Mouse (Mus musculus) neural tube, embryonic 11.5 days (tissue): Measurements from ENCODE around the gene Rnf185. TPM values are rescaled to one million over a fixed set of nuclear protein-coding genes. Genes with fewer than 3 reads are reported as not detected.

ENCODE experiments used
- ATAC-seq: fragments of 200-750 bp; cut with Nextera tagmentation; 2 replicates; pipeline ENCODE4 v1.8.0; 2017; ENCODE audit warnings: moderate number of reproducible peaks, mild to moderate bottlenecking, moderate TSS enrichment, moderate library complexity; ENCODE audit not compliant: insufficient read depth, low FRiP score, low TSS enrichment
- DNase-seq: peaks from one replicate; pipeline ENCODE4 v3.0.0-alpha.2; 2015; ENCODE audit warnings: low spot score
- H3K27ac ChIP-seq: fragments of 300-500 bp; sonication (generic); 2 replicates; pipeline ENCODE4 v1.5.1; 2014; ENCODE audit warnings: low read depth, mild to moderate bottlenecking, low read length
- H3K27me3 ChIP-seq: fragments of 300-500 bp; sonication (generic); 2 replicates; pipeline ENCODE4 v1.6.1; 2014; ENCODE audit warnings: mild to moderate bottlenecking, low read length, mixed read lengths; ENCODE audit not compliant: control insufficient read depth, insufficient read depth
- H3K36me3 ChIP-seq: fragments of 300-500 bp; sonication (generic); 2 replicates; pipeline ENCODE4 v1.6.1; 2014; ENCODE audit warnings: mild to moderate bottlenecking, low read length, moderate library complexity, mixed read lengths; ENCODE audit not compliant: control insufficient read depth, insufficient read depth
- H3K4me1 ChIP-seq: fragments of 300-500 bp; sonication (generic); 2 replicates; pipeline ENCODE4 v1.6.1; 2014; ENCODE audit warnings: low read length, mixed read lengths; ENCODE audit not compliant: control insufficient read depth, insufficient read depth
- H3K4me2 ChIP-seq: fragments of 300-500 bp; sonication (generic); 2 replicates; pipeline ENCODE4 v1.6.1; 2014; ENCODE audit warnings: low read depth, mild to moderate bottlenecking, moderate library complexity
- H3K4me3 ChIP-seq: fragments of 300-500 bp; sonication (generic); 2 replicates; pipeline ENCODE4 v1.5.1; 2014; ENCODE audit warnings: low read depth, low read length
- H3K9ac ChIP-seq: fragments of 300-500 bp; sonication (generic); 2 replicates; pipeline ENCODE4 v1.6.1; 2014; ENCODE audit warnings: mild to moderate bottlenecking, low read length
- H3K9me3 ChIP-seq: fragments of 300-500 bp; sonication (generic); 2 replicates; pipeline ENCODE4 v1.6.1; 2016; ENCODE audit warnings: low read length; ENCODE audit not compliant: control insufficient read depth
- WGBS: fragments of 180-500 bp; shearing (Covaris S2); extraction: QIAGEN DNeasy Blood & Tissue Kit; methylation state at CpG from one replicate; pipeline ENCODE4 v1.1.7; 2014; 5-methylcytosine and 5-hydroxymethylcytosine counted together
- polyA plus RNA-seq: library from polyadenylated mRNA; unstranded; fragments of >200 nt; fragmentation: Nextera tagmentation; extraction: Ambion mirVana; gene quantifications from 2 replicates; pipeline ENCODE4 v1.2.1, GENCODE M21; 2014

Gene Rnf185
- polyA plus RNA-seq, 1 experiment from 2014 or later, result 59.5 TPM

DNA sequence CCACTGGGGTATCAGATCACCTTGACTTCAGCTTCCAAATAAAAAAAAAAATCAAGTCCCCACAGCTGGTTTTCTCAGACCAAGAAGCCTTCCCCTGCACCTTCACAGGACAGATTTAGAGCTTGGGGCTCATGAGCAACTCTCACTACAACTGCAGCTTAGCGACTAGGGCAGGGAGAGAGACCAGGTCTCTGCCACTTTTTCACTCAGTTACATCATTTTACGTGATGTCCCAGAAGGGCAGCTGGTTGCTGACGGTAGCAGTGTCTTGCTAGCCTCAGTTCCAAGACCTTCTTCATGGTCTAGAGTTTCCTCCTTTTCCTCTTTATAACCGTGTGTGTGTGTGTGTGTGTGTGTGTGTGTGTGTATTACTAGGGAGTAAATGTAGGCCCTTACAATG lies 18.4 kb downstream of the Rnf185 start:
- DNase-seq, result no peak
- Histone ChIP-seq H3K9me3 (no peaks in the 10 kb centered on the region), H3K9ac (no peak overlapping the region), H3K4me3 (no peak overlapping the region), H3K4me2 (no peak overlapping the region), H3K36me3 (peaks cover 2% of the 10 kb centered on the region; the same call in 1 of the 2 replicates), H3K4me1 (no peaks in the 10 kb centered on the region), H3K27ac (no peak overlapping the region), H3K27me3 (no peaks in the 10 kb centered on the region)
- no peak for ATAC-seq
- WGBS, result 91% methylated on average over 4 of the region's 4 CpGs

GRCm38 (mm10) chr11:3431976-3432603 lies 20.1 kb downstream of the Rnf185 start:
- no peak overlapping the region for H3K9ac ChIP-seq
- H3K27ac ChIP-seq, result no peak overlapping the region
- no peak overlapping the region for H3K4me2 ChIP-seq
- 91% methylated on average over 6 of the region's 6 CpGs for WGBS
- peaks cover 2% of the 10 kb centered on the region; the same call in 1 of the 2 replicates for H3K36me3 ChIP-seq
- H3K4me3 ChIP-seq, result no peak overlapping the region
- DNase-seq, result no peak
- H3K4me1 ChIP-seq, result no peaks in the 10 kb centered on the region
- H3K27me3 ChIP-seq, result no peaks in the 10 kb centered on the region
- H3K9me3 ChIP-seq, result no peaks in the 10 kb centered on the region
- ATAC-seq, result no peak

GRCm38 (mm10) chr11:3431515-3431914 lies 20.6 kb downstream of the Rnf185 start:
- no peaks in the 10 kb centered on the region for H3K4me1 ChIP-seq
- ATAC-seq (no peak), DNase-seq (no peak)
- H3K4me3 ChIP-seq, result no peak overlapping the region
- no peak overlapping the region for H3K9ac ChIP-seq
- H3K36me3 ChIP-seq, result peaks cover 2% of the 10 kb centered on the region; the same call in 1 of the 2 replicates
- no peak overlapping the region for H3K27ac ChIP-seq
- H3K27me3 ChIP-seq, result no peaks in the 10 kb centered on the region
- H3K4me2 ChIP-seq, result no peak overlapping the region
- 96% methylated on average over 3 of the region's 3 CpGs for WGBS
- no peaks in the 10 kb centered on the region for H3K9me3 ChIP-seq

GRCm38 (mm10) chr11:3428632-3429031 lies 23.5 kb downstream of the Rnf185 start:
- Histone ChIP-seq H3K27me3 (no peaks in the 10 kb centered on the region), H3K36me3 (peaks cover 7% of the 10 kb centered on the region), H3K27ac (no peak overlapping the region), H3K9me3 (no peaks in the 10 kb centered on the region), H3K4me2 (no peak overlapping the region), H3K9ac (no peak overlapping the region), H3K4me1 (no peaks in the 10 kb centered on the region), H3K4me3 (no peak overlapping the region)
- DNase-seq (no peak), ATAC-seq (no peak)
- WGBS, result 90% methylated on average over 7 of the region's 7 CpGs

- H3K4me2 ChIP-seq, result no peak overlapping the region
- 87% methylated on average over 3 of the region's 3 CpGs for WGBS
- no peak for ATAC-seq
- H3K9ac ChIP-seq, result no peak overlapping the region
- no peaks in the 10 kb centered on the region for H3K4me1 ChIP-seq
- H3K27me3 ChIP-seq, result no peaks in the 10 kb centered on the region
- H3K27ac ChIP-seq, result no peak overlapping the region
- no peak overlapping the region for H3K4me3 ChIP-seq
- H3K36me3 ChIP-seq, result peaks cover 7% of the 10 kb centered on the region
- no peak for DNase-seq
- no peaks in the 10 kb centered on the region; the same call in 1 of the 2 replicates for H3K9me3 ChIP-seq
These were observed 24.4 kb downstream of the Rnf185 start for GRCm38 (mm10) chr11:3427697-3428230.

DNA sequence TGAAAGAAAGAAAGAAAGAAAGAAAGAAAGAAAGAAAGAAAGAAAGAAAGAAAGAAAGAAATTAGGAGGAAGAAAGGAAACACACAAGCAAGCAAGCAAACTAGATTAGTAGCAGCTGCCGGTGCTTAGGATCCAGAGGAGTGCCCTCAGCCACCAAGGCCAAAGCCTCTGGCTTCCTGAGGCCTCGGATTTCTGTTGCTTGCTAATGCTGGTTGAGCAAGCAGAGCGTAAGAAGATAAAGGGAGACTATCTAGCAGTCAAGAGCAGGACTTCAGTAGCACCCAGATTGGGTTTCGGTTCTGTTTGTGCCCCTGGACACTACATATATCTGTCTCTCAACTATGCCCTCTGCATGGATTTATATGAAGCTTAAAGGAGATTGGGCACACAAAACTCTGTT lies 29.9 kb downstream of the Rnf185 start:
- Histone ChIP-seq H3K36me3 (peaks cover 5% of the 10 kb centered on the region), H3K4me2 (no peak overlapping the region), H3K4me3 (no peak overlapping the region), H3K4me1 (no peaks in the 10 kb centered on the region), H3K27ac (no peak overlapping the region), H3K27me3 (no peaks in the 10 kb centered on the region), H3K9ac (no peak overlapping the region), H3K9me3 (no peaks in the 10 kb centered on the region; the same call in 1 of the 2 replicates)
- no peak for ATAC-seq
- no peak for DNase-seq
- WGBS, result 86% methylated on average over 4 of the region's 4 CpGs

GRCm38 (mm10) chr11:3418741-3419140 lies 33.4 kb downstream of the Rnf185 start:
- H3K4me1 ChIP-seq, result no peaks in the 10 kb centered on the region
- no peak overlapping the region for H3K4me2 ChIP-seq
- H3K27ac ChIP-seq, result no peak overlapping the region
- no peak for ATAC-seq
- H3K27me3 ChIP-seq, result no peaks in the 10 kb centered on the region
- 81% methylated on average over 4 of the region's 4 CpGs for WGBS
- no peak overlapping the region for H3K4me3 ChIP-seq
- H3K9ac ChIP-seq, result no peak overlapping the region
- DNase-seq, result no peak
- H3K36me3 ChIP-seq, result no peaks in the 10 kb centered on the region; the same call in none of the 2 replicates
- H3K9me3 ChIP-seq, result no peaks in the 10 kb centered on the region; the same call in 1 of the 2 replicates

- Histone ChIP-seq H3K9ac (no peak overlapping the region), H3K36me3 (no peaks in the 10 kb centered on the region; the same call in none of the 2 replicates)
- no peak for ATAC-seq
These were observed 34.4 kb downstream of the Rnf185 start for GRCm38 (mm10) chr11:3417795-3418194.

GRCm38 (mm10) chr11:3416399-3416798 lies 35.8 kb downstream of the Rnf185 start:
- DNase-seq, result no peak
- H3K36me3 ChIP-seq, result no peaks in the 10 kb centered on the region; the same call in none of the 2 replicates
- H3K4me2 ChIP-seq, result no peak overlapping the region
- no peak overlapping the region for H3K4me3 ChIP-seq
- no peak for ATAC-seq
- no peak overlapping the region for H3K27ac ChIP-seq
- WGBS, result 95% methylated on average over 3 of the region's 3 CpGs
- H3K9ac ChIP-seq, result no peak overlapping the region
- no peaks in the 10 kb centered on the region for H3K4me1 ChIP-seq
- no peaks in the 10 kb centered on the region for H3K9me3 ChIP-seq
- no peaks in the 10 kb centered on the region for H3K27me3 ChIP-seq

More at GRCm38 (mm10) chr11:3417795-3418194, 34.4 kb downstream of the Rnf185 start:
- 79% methylated on average over 6 of the region's 6 CpGs for WGBS
- Histone ChIP-seq H3K27me3 (no peaks in the 10 kb centered on the region), H3K4me2 (no peak overlapping the region), H3K9me3 (no peaks in the 10 kb centered on the region), H3K4me3 (no peak overlapping the region), H3K4me1 (no peaks in the 10 kb centered on the region), H3K27ac (no peak overlapping the region)
- DNase-seq, result no peak
